Mouse (Mus musculus): ENCODE results near the gene Mthfs.
"Not testable (repeated sequence)": the region's sequence is repeated elsewhere in the genome, so short reads cannot be mapped to it uniquely, and the experiment has no call there.

Mthfs gene

GRCm38 (mm10) chr9:89210353-89211064, at the start of gene Mthfs:
TSS of gene Mthfs (plus strand) at chr9:89210676.
- DNase-seq, result not testable (repeated sequence)

DNA sequence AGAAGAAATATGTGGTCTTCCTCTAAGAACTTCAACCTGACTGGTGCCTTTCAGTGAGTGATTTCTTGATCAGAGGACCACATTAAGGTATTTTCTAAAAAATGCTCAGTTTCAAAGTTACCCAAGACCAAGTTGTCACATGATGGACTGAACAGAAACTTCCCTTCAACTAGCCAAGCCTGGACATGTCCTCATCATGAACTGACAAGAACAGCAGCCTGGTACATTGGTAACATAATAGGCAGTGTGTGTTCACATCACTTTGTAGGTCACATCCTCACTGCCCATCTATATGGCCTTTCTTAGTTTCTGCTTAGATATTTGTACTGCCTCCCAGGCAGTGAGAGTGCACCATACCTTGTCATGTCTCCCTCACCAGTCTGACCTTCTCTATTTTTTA, 37.9 kb upstream of the Mthfs start:
- not testable (repeated sequence) for DNase-seq

DNA sequence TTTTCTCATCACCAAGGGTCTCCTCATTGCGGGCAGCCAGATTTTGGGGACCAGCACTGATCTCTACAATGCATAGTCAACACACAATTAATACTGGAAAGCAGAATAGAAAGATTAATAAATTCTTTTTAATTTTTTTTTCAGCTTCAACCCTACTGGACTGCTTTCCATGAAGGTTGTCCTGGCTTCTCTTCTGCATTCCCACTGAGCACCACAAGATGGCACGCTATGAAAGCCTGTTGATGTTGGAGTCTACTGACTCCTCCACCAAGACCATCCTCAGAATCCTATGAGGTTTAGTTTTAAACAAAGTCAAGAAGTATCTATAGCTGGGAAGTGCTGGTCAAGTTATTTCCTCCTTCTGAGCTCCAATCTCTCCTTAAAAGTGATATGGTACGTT, 31.6 kb upstream of the Mthfs start:
- peak; percentile 84 for DNase-seq

DNA sequence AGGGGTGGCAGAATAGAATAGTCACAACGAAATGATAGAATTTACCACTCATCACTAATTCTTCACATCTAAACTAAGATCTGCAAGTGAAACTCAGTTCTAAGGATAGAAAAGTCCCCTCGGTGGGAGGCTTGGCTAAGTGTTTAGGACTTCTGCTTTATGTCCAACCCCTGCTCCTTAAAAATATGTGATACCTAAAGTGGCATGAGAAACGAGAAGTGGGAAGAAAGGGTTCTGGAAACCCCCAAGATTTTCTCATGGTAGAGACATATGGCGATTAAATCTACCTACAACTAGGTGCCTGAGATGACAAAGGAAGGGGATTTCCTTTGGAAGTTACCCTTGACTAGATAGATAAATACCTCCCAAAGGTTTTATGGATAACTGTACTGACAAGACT, 31.0 kb upstream of the Mthfs start:
- not testable (repeated sequence) for DNase-seq

GRCm38 (mm10) chr9:89187006-89187405, 23.5 kb upstream of the Mthfs start:
- DNase-seq, result not testable (repeated sequence)

DNA sequence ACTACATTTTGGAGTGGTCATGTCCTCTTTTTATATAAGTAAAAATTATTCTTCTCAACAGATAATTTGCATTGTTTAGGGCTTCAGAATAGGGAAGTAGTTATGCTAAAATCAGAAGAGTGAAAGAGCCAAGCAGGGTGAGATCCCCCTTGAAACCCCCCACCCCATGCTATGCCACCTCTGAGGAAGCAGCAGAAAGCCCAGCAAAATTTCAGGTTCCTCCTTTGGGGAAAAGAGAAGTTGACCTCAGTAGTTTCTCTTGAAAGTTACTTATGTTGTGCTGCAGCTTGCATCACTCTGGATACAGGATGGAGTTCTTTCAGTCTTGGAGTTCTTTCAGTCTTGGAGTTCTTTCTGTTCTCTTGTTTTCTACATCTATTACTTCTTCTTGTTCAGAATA, 15.0 kb upstream of the Mthfs start:
- DNase-seq, result not testable (repeated sequence)

GRCm38 (mm10) chr9:89197509-89197908, 13.0 kb upstream of the Mthfs start:
- DNase-seq, result peak; percentile 82 to 89

DNA sequence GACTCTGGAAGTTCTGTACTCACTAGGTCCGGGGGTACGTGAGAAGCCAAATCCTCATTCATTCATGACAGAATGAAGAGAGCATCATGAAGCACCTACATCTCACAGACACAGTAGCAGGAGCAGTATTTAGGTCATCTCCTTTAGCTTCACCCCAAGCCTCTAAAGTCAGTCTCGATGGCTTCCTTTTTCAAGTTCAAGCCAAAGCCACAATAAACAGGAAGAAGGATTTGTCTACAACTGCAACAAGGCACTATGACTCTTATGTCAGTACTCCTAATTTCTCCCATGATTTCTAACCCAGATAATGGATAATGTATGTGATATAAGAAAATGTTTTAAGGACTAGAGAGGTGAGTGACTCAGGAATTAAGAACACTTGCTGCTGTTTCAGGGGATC, 12.1 kb upstream of the Mthfs start:
- DNase-seq, result not testable (repeated sequence)

DNA sequence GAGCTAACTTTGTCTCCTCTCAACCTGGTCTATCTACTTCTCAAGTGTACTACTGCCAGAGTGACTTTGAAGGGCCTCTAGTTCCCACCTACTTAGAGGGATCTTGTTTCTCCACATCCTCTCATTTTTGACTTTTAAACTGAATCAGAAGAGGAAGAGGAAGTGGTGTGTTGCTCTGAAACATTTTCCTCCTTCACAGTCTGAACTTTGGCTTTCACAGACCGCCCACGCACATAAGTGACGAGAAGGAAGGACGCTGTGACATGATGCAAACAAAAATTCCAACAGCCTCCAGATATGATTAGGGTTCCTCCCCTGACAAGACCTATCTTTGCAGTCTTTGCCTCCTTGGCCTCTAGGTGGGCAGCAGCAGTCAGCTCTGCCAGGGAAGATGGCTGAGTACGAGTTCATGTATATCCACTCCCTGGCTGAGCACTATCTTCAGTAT, 11.5 kb upstream of the Mthfs start, which contains the start of the genes Bcl2a1b and Gm29094:
Gene Bcl2a1b, plus strand, starts transcription at position 241 of the 448 bp plus-strand sequence.
Gene Gm29094, plus strand, starts transcription at position 411 of the 448 bp plus-strand sequence.
- peak; percentile 75 to 78 for DNase-seq

DNA sequence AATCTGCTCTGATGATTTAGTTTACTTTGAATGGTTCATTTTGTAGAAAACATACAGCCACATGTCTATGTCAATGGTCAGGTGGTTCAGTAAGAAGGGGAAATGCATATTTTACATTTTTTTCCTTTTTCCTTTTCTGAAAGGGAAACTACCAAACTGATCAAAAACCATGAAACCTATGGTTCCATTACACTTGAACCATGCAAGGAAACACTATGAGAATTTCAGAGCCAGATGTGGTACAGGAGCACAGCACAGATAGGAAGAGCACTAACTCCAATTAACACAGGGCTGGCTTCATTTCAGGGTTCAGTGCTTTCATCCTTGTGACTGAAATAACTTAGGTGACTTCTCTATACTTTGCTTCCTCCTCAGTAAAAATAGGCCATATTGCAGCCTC, 8.2 kb upstream of the Mthfs start:
- DNase-seq, result not testable (repeated sequence)

DNA sequence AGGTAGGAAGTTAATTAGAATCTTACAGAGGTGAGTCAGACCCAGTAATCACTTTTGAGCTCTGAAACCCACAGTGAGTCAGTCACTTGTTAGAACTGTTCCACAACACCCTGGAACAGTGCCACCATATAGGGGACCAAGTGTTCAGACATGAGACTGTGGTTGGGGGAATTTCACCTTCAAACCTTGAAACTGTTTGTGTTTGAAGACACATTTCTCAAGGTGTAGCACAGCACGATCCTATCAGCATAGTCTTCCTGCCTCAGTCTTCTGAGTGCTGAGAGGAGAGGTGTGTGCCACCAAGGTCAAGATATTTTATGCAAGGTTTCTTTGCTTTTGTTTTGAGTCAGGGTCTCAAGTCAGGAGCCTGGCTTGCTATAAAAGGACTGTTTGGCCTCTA, 1.5 kb upstream of the Mthfs start:
- not testable (repeated sequence) for DNase-seq

DNA sequence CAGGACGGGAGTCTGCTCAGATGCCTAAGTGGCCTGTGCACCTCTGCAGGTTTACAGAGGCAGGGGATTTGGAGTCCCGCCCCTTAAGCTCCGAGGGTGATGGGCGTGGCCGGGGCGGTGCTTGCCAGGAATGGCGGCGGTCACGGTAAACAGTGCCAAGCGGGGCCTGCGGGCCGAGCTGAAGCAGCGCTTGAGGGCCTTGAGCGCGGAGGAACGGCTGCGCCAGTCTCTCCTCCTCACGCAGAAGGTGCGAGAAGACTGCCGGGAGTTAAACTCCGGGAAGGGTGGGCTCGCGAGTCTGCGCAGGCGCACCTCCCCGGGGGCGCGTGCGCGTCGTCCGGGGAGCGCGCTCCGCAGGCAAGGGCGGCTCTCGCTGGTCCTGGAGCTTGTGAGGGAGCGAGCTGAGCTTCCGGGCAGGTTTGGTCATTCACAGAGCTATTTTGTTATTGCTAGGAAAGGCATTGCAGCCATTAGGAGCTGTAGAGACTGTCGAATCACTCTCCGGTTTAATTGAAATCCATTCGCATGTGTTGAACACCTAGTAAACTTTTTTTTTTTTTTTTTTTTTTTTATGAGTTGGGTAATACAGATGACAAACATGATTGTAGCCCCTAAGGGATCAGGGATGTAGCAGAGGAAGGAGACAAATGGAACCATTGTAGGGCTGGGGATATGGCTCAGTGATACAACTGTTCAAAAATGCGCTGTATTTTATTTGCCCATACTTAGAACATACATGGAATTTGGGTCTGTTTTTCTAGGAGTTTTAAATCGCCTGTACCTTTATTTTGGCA, 786 bp downstream of the Mthfs start:
- peak; percentile 90 for DNase-seq

DNA sequence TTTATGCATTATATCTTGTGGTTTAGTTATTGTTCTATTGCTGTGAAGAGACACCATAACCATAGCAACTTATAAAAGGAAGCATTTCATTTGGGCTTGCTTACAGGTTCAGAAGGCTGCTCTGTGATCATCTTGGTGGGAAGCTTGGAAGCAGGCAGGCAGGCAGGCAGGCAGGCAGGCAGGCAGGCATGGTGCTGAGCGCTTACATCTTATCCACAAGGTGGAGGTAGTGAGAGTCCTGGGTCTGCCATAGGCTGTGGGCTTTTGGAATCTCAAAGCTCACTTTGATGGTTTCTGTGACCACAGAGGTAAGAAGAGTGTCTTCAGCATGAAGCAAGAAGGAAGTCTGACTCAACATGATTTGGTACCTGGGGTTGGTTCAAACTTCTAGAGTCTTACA, 2.0 kb downstream of the Mthfs start:
- DNase-seq, result peak; percentile 61 to 66

DNA sequence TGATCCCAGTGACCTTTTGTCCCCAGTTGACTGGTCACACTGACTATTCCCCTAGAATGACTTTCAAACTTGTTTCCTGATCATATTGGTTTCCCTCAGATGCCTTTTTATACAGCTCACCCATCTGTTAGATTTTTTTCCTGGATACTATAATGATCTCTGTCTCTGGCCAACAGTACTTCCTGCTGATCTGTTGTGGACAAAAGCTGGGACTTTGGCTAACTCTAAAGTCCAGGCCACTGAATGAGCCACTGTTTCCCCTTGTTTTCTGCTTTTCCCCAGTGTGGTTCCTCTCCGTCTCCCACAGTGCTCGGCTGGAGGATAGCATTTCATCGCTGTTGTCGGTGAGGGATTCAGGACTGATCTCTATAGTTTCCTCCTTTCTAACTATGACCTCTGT, 7.7 kb downstream of the Mthfs start:
- DNase-seq, result not testable (repeated sequence)

GRCm38 (mm10) chr9:89219668-89220067, 9.2 kb downstream of the Mthfs start:
- not testable (repeated sequence) for DNase-seq

DNA sequence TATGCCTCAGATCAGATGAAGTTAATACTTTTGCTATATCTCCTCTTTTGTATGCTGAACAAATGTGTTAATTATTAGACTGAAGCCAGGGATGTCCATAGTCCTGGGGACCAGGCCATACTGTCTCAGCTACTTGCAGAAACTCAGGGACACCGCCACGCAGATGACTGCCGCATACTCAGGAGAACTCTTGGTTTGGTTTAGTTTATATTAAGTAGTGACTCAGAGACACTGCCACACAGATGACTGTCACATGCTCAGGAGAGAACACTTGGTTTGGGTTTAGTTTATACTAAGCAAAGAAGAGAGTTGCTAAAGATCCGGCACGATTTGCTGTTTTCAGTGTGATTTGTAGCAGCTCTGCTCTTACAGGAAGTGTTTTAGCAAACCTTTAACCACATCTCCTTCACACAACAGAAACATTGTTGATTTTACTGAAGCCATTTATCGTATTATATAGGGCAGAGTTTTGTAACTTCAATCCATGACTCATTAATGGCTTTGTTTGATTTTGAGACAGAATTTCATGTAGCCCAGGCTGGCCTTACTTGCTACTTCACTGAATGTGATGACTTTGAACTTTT, 10.3 kb downstream of the Mthfs start:
- not testable (repeated sequence) for DNase-seq

DNA sequence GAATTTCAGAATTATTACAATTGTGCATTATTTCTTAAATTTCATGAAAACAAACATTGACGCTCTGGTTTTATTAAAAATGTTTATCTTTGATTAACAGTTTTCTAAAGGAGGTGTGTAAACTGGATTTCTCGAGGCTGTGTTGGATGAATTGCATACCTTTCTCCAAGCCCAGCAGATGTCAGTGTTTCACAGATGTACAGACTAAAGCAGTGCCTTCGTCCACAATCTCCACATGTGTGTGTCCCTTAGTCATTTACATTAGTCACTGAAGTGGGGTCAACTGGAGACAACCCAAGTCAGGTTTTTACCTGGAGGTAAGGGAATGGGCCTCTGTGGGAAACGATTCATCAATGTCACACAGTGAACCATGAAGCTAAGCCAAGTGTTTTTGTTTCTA, 15.6 kb downstream of the Mthfs start:
- DNase-seq, result no peak

DNA sequence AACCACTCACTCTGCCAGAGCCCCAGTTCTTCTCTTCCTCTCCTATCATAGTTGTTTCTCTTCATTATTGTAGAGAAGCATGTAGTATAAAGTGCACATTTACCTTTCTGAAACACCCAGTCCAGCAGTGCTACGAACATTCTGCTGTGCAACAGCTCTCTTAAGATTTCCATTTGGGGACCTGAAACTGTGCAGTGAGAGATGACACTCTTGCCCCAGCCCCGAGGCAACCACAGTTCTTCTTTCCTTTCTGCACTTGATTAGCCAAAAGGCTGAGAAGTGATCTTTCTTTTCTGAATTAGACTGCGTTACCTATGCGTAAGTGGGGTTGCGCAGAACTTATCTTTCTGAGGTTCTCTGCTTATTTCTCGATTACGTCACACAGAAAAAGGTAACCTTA, 17.6 kb downstream of the Mthfs start:
- no peak for DNase-seq

GRCm38 (mm10) chr9:89230897-89231497, 20.5 kb downstream of the Mthfs start:
- not testable (repeated sequence) for DNase-seq

- not testable (repeated sequence) for DNase-seq
These were observed 26.7 kb downstream of the Mthfs start for GRCm38 (mm10) chr9:89237131-89237530.

DNA sequence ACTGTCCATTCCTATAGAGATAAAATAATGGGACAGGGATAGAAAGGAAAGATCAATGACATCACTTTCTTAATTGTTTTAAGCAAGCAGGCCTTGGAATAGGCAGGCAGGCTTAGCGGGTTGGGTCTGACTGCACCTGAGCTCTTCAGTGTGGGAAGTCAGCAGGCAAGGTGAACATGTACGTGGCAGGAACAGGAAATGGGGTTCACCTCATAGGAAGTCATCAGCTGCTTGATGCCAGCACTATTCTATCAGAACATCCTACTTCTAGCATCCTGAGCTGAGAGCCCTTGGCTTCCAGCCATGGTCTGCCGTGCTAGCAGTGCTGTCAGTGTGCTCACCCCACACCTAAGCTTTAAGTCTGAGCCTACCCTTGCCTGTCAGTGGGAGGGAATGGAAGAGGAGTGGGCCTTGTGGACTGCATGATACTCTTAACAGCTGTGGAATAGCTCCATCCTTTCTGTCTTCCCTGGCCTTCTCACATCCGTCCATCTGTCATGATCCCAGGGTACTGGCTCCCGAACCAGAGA, 28.6 kb downstream of the Mthfs start:
- DNase-seq, result not testable (repeated sequence)

- not testable (repeated sequence) for DNase-seq
These were observed 30.1 kb downstream of the Mthfs start for GRCm38 (mm10) chr9:89240516-89241019.

Data from lung, adult 18-20 months (tissue).